Mouse (Mus musculus) CD4-positive, CD25-positive, alpha-beta regulatory T cell, adult 4 months (primary cell): ENCODE data around the gene Ddb2. TPM values are rescaled to one million over a fixed set of nuclear protein-coding genes. Genes with fewer than 3 reads are reported as not detected.
A peak's percentile ranks its signal among the peaks of the same experiment; 100 is the strongest.

Experiments used
- ATAC-seq: one replicate; pipeline ENCODE4 v1.8.0; 2017
- polyA plus RNA-seq, 2 experiments: library from polyadenylated mRNA; unstranded; fragments of 100-300 nt; shearing (Covaris generic); gene quantifications; one replicate each; pipeline ENCODE4 v1.2.1; 2017

Gene Ddb2
- polyA plus RNA-seq: 10 to 100 TPM; 79.4 to 79.5 TPM

- peak; percentile 91 for ATAC-seq
Observed at GRCm38 (mm10) chr2:91236601-91237510, at the start of gene Ddb2. TSS of gene Ddb2 (minus strand) at chr2:91236982.

- peak; percentile 37 for ATAC-seq
Observed at GRCm38 (mm10) chr2:91285885-91286505, 49.2 kb upstream of the Ddb2 start.

- no peak for ATAC-seq
Observed at GRCm38 (mm10) chr2:91284375-91285199, 47.8 kb upstream of the Ddb2 start.

GRCm38 (mm10) chr2:91283972-91284371 lies 47.2 kb upstream of the Ddb2 start:
- no peak for ATAC-seq

- no peak for ATAC-seq
Observed at GRCm38 (mm10) chr2:91281366-91281765, 44.6 kb upstream of the Ddb2 start.

- ATAC-seq: no peak
Observed at GRCm38 (mm10) chr2:91279372-91279755, 42.6 kb upstream of the Ddb2 start.

GRCm38 (mm10) chr2:91278749-91279371 lies 42.1 kb upstream of the Ddb2 start:
- no peak for ATAC-seq

GRCm38 (mm10) chr2:91269687-91270133 lies 32.9 kb upstream of the Ddb2 start:
- ATAC-seq: no peak

- ATAC-seq: no peak
Observed at GRCm38 (mm10) chr2:91268706-91269105, 31.9 kb upstream of the Ddb2 start.

- no peak for ATAC-seq
Observed at GRCm38 (mm10) chr2:91268042-91268441, 31.3 kb upstream of the Ddb2 start.

GRCm38 (mm10) chr2:91264711-91265681 lies 28.2 kb upstream of the Ddb2 start, which contains the start of gene Arfgap2:
TSS of gene Arfgap2 (plus strand) at chr2:91264974.
- ATAC-seq: peak; percentile 99

GRCm38 (mm10) chr2:91263692-91264660 lies 27.2 kb upstream of the Ddb2 start:
- ATAC-seq: no peak

GRCm38 (mm10) chr2:91259493-91259892 lies 22.7 kb upstream of the Ddb2 start:
- ATAC-seq: no peak

GRCm38 (mm10) chr2:91258830-91259229 lies 22.0 kb upstream of the Ddb2 start:
- ATAC-seq: no peak

GRCm38 (mm10) chr2:91258054-91258453 lies 21.3 kb upstream of the Ddb2 start:
- no peak for ATAC-seq

GRCm38 (mm10) chr2:91257126-91257980 lies 20.6 kb upstream of the Ddb2 start:
- peak; percentile 10 for ATAC-seq

GRCm38 (mm10) chr2:91256256-91257125 lies 19.7 kb upstream of the Ddb2 start:
- peak; percentile 71 for ATAC-seq

- peak; percentile 36 for ATAC-seq
Observed at GRCm38 (mm10) chr2:91255661-91256150, 18.9 kb upstream of the Ddb2 start, which contains the start of gene Pacsin3. TSS of gene Pacsin3 (plus strand) at chr2:91255954.
